Mouse (Mus musculus): ENCODE measurements around the gene Clic1. TPM values are rescaled to one million over a fixed set of nuclear protein-coding genes. Genes with fewer than 3 reads are reported as not detected.

Clic1 gene
- polyA plus RNA-seq, 1 experiment: 6.0 TPM

- no peaks in the 10 kb centered on the region for H3K27me3 ChIP-seq (ENCODE audit: control insufficient read depth)
- H3K9me3 ChIP-seq (ENCODE audit: control insufficient read depth, low read length): no peaks in the 10 kb centered on the region
- no peak overlapping the region for H3K4me3 ChIP-seq (replicated peaks)
- H3K36me3 ChIP-seq (ENCODE audit: control insufficient read depth): peaks cover 75% of the 10 kb centered on the region
- H3K4me1 ChIP-seq (ENCODE audit: control insufficient read depth): peaks cover 49% of the 10 kb centered on the region
- TF ChIP-seq TAL1 (IDR thresholded peaks at IDR 0.05; ENCODE audit: low read length): no peak
- TF ChIP-seq GATA1 (IDR thresholded peaks at IDR 0.05; ENCODE audit: low read length): no peak
Measured at GRCm38 (mm10) chr17:35092403-35093198, 42.8 kb downstream of the Clic1 start.

GRCm38 (mm10) chr17:35094475-35095365 is 45.0 kb downstream of the Clic1 start:
- TF ChIP-seq GATA1 (IDR thresholded peaks at IDR 0.05; ENCODE audit: low read length) (no peak), TAL1 (IDR thresholded peaks at IDR 0.05; ENCODE audit: low read length) (no peak)
- no peak overlapping the region for H3K4me3 ChIP-seq (replicated peaks)
- peaks cover 45% of the 10 kb centered on the region for H3K4me1 ChIP-seq (ENCODE audit: control insufficient read depth)
- no peaks in the 10 kb centered on the region for H3K9me3 ChIP-seq (ENCODE audit: control insufficient read depth, low read length)
- H3K27me3 ChIP-seq (ENCODE audit: control insufficient read depth): no peaks in the 10 kb centered on the region
- peaks cover 96% of the 10 kb centered on the region for H3K36me3 ChIP-seq (ENCODE audit: control insufficient read depth)

GRCm38 (mm10) chr17:35096597-35096996 is 46.8 kb downstream of the Clic1 start:
- no peaks in the 10 kb centered on the region for H3K9me3 ChIP-seq (ENCODE audit: control insufficient read depth, low read length)
- no peak overlapping the region for H3K4me3 ChIP-seq (replicated peaks)
- peaks cover 39% of the 10 kb centered on the region for H3K4me1 ChIP-seq (ENCODE audit: control insufficient read depth)
- H3K36me3 ChIP-seq (ENCODE audit: control insufficient read depth): peaks cover 99% of the 10 kb centered on the region
- no peaks in the 10 kb centered on the region for H3K27me3 ChIP-seq (ENCODE audit: control insufficient read depth)
- no peak for TF ChIP-seq GATA1 (IDR thresholded peaks at IDR 0.05; ENCODE audit: low read length)
- no peak for TF ChIP-seq TAL1 (IDR thresholded peaks at IDR 0.05; ENCODE audit: low read length)

GRCm38 (mm10) chr17:35097164-35097655 is 47.4 kb downstream of the Clic1 start:
- H3K9me3 ChIP-seq (ENCODE audit: control insufficient read depth, low read length): no peaks in the 10 kb centered on the region
- no peaks in the 10 kb centered on the region for H3K27me3 ChIP-seq (ENCODE audit: control insufficient read depth)
- TF ChIP-seq GATA1 (IDR thresholded peaks at IDR 0.05; ENCODE audit: low read length): no peak
- TF ChIP-seq TAL1 (IDR thresholded peaks at IDR 0.05; ENCODE audit: low read length): no peak
- H3K4me1 ChIP-seq (ENCODE audit: control insufficient read depth): peaks cover 41% of the 10 kb centered on the region
- peaks cover 99% of the 10 kb centered on the region for H3K36me3 ChIP-seq (ENCODE audit: control insufficient read depth)
- no peak overlapping the region for H3K4me3 ChIP-seq (replicated peaks)

- H3K36me3 ChIP-seq (ENCODE audit: control insufficient read depth): peaks cover 96% of the 10 kb centered on the region
- no peaks in the 10 kb centered on the region for H3K9me3 ChIP-seq (ENCODE audit: control insufficient read depth, low read length)
- TF ChIP-seq GATA1 (IDR thresholded peaks at IDR 0.05; ENCODE audit: low read length) (no peak), TAL1 (IDR thresholded peaks at IDR 0.05; ENCODE audit: low read length) (no peak)
- no peaks in the 10 kb centered on the region for H3K27me3 ChIP-seq (ENCODE audit: control insufficient read depth)
- peaks cover 65% of the 10 kb centered on the region for H3K4me1 ChIP-seq (ENCODE audit: control insufficient read depth)
- H3K4me3 ChIP-seq (replicated peaks): no peak overlapping the region
Measured at GRCm38 (mm10) chr17:35100196-35100765, 50.5 kb downstream of the Clic1 start.

- Histone ChIP-seq H3K27me3 (ENCODE audit: control insufficient read depth) (no peaks in the 10 kb centered on the region), H3K9me3 (ENCODE audit: control insufficient read depth, low read length) (no peaks in the 10 kb centered on the region), H3K36me3 (ENCODE audit: control insufficient read depth) (peaks cover 88% of the 10 kb centered on the region), H3K4me1 (ENCODE audit: control insufficient read depth) (peaks cover 72% of the 10 kb centered on the region), H3K4me3 (replicated peaks) (no peak overlapping the region)
- TF ChIP-seq GATA1 (IDR thresholded peaks at IDR 0.05; ENCODE audit: low read length) (no peak), TAL1 (IDR thresholded peaks at IDR 0.05; ENCODE audit: low read length) (no peak)
Measured at GRCm38 (mm10) chr17:35101161-35101560, 51.4 kb downstream of the Clic1 start.

GRCm38 (mm10) chr17:35102299-35102698 is 52.5 kb downstream of the Clic1 start:
- no peak for TF ChIP-seq GATA1 (IDR thresholded peaks at IDR 0.05; ENCODE audit: low read length)
- TF ChIP-seq TAL1 (IDR thresholded peaks at IDR 0.05; ENCODE audit: low read length): no peak
- Histone ChIP-seq H3K4me1 (ENCODE audit: control insufficient read depth) (peaks cover 63% of the 10 kb centered on the region), H3K27me3 (ENCODE audit: control insufficient read depth) (no peaks in the 10 kb centered on the region), H3K9me3 (ENCODE audit: control insufficient read depth, low read length) (no peaks in the 10 kb centered on the region), H3K36me3 (ENCODE audit: control insufficient read depth) (peaks cover 76% of the 10 kb centered on the region), H3K4me3 (replicated peaks) (no peak overlapping the region)

GRCm38 (mm10) chr17:35103221-35103690 is 53.5 kb downstream of the Clic1 start:
- Histone ChIP-seq H3K36me3 (ENCODE audit: control insufficient read depth) (peaks cover 67% of the 10 kb centered on the region), H3K9me3 (ENCODE audit: control insufficient read depth, low read length) (no peaks in the 10 kb centered on the region), H3K4me3 (replicated peaks) (no peak overlapping the region), H3K4me1 (ENCODE audit: control insufficient read depth) (peaks cover 61% of the 10 kb centered on the region), H3K27me3 (ENCODE audit: control insufficient read depth) (no peaks in the 10 kb centered on the region)
- TF ChIP-seq TAL1 (IDR thresholded peaks at IDR 0.05; ENCODE audit: low read length): no peak
- no peak for TF ChIP-seq GATA1 (IDR thresholded peaks at IDR 0.05; ENCODE audit: low read length)
